Mouse (Mus musculus) ovary, postnatal 36 days (tissue): ENCODE measurements at regions not wholly inside any gene's neighbourhood (a gene's known extent, or its start where the extent isn't known, plus 50 kb on each side); places are given as distances from the start of the nearest gene placed in this dataset.

Experiments
- DNase-seq: peaks from one replicate; pipeline ENCODE4 v3.0.0; 2022; ENCODE audit warnings: low spot score, mixed read lengths

- no peak for DNase-seq
Observed at GRCm38 (mm10) chr4:84222057-84222717, 452.9 kb downstream of the Bnc2 start.

DNA sequence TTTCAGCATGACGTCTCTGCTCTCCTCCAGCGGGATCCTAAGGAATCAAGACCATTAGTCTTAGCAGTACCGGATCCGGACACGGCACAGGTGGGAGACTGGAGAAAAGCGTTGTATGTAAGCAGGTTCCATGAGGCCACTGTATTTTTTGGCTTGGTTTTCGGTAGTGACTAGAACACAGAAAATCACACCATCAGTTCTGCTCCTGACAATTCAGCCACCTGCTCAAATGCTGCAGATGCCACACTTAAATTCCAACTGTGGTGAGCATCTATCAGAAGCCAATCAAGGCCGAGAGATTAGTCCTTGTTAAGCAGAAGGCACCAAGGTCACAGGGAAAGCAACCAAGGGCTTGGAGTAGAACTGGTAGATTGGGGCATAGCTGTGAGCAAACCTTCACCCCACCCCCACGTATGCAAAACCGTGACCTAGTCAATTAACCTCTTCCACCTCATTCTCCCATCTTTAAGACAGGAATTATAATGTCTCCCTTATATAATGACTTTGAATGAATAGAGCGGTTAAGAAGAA lies 452.2 kb downstream of the Bnc2 start:
- DNase-seq, result no peak

DNA sequence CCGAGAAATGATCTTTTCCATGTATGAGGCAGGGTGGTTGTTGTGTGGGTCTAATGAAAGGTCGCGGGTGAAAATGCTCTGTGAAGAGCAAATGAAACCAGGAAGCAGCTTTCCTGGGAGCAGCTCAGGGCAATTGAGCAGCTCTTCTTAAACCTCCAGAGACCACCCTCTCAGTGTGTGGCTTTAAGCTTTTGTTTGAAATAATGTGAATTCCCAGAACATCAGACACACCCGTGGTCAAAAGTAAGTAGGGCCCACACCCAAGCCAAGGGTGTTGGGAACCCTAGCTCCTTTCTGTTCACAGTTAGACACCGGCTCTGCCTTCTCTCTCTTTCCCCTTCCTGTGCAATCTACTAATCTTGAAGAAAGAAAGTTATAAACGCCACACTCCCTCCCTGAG lies 450.5 kb downstream of the Bnc2 start:
- DNase-seq, result no peak
